In the genomic region with DNA sequence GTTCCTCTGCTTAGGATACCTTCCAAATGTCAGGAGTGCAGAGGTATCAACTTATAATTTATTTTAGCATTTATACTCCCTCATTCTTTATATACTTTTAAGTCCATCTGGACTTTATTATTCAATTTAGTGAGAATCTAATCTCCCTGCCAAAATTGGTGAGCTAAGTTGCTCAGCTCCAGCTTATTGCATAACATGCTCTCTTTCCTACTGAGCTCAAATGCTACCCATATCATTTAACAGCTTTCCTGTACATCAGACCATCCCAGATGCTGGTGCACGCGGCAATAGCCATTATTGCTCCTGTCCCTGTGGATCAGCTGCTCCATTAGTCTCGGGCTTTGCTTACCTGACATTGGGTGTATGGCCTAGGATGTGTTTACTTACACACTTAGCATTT, we compare ENCODE assay signal across 29 mouse cellular contexts.
DNase-seq lines count a peak whose midpoint lies in the region; ATAC-seq and TF ChIP-seq lines count a peak whose summit lies in the region.
"Had no signal": no experiment of that assay in that cellular context is flagged by ENCODE, and none has a peak within 500 bp of the region (broad histone marks: within the 10 kb centered on the region; RNA-seq: fewer than 3 reads in every experiment).

No protein-coding gene starts in this region.

- TF ChIP-seq CTCF in left cerebral cortex, adult 2 months (IDR thresholded peaks at IDR 0.05): no peak

- H3K4me1 ChIP-seq in embryonic facial prominence, embryonic 11.5 days (ENCODE audit: control insufficient read depth, insufficient read depth, low read length): no peaks in the 10 kb centered on the region
- H3K4me1 ChIP-seq in embryonic facial prominence, embryonic 10.5 days: peaks cover 9% of the 10 kb centered on the region; the same call in 1 of the 2 replicates
- H3K4me1 ChIP-seq in neural tube, embryonic 11.5 days (ENCODE audit: control insufficient read depth, insufficient read depth, low read length): no peaks in the 10 kb centered on the region
- 0 out of 2 replicates have a peak, but pooled peaks cover 3% of the 10 kb centered on the region for H3K4me1 ChIP-seq in neural tube, embryonic 15.5 days
- H3K4me1 ChIP-seq: heart, embryonic 15.5 days; midbrain, embryonic 15.5 days; stomach, embryonic 15.5 days had no signal

- no peak overlapping the region for H3K27ac ChIP-seq in embryonic facial prominence, embryonic 11.5 days (replicated peaks; ENCODE audit: low read depth, low read length)
- H3K27ac ChIP-seq in embryonic facial prominence, embryonic 10.5 days (replicated peaks): no peak overlapping the region
- H3K27ac ChIP-seq in neural tube, embryonic 11.5 days (ENCODE audit: low read depth, low read length): no peak overlapping the region
- no peak overlapping the region for H3K27ac ChIP-seq in neural tube, embryonic 15.5 days (replicated peaks)
- no peak overlapping the region for H3K27ac ChIP-seq in left cerebral cortex, adult 2 months
- H3K27ac ChIP-seq: forebrain, embryonic 13.5 days; heart, embryonic 15.5 days; hindbrain, embryonic 13.5 days; midbrain, embryonic 15.5 days; neural tube, embryonic 13.5 days; stomach, embryonic 15.5 days had no signal

- H3K36me3 ChIP-seq in embryonic facial prominence, embryonic 11.5 days (replicated peaks; ENCODE audit: control insufficient read depth, insufficient read depth, low read depth, low read length): no peaks in the 10 kb centered on the region
- H3K36me3 ChIP-seq in embryonic facial prominence, embryonic 10.5 days (replicated peaks): no peaks in the 10 kb centered on the region
- H3K36me3 ChIP-seq in neural tube, embryonic 11.5 days (ENCODE audit: control insufficient read depth, insufficient read depth, low read length): no peaks in the 10 kb centered on the region
- no peaks in the 10 kb centered on the region for H3K36me3 ChIP-seq in neural tube, embryonic 15.5 days
- H3K36me3 ChIP-seq: heart, embryonic 15.5 days; hindbrain, embryonic 13.5 days; midbrain, embryonic 15.5 days; neural tube, embryonic 13.5 days; stomach, embryonic 15.5 days had no signal

- no peak overlapping the region for H3K9ac ChIP-seq in embryonic facial prominence, embryonic 11.5 days (replicated peaks; ENCODE audit: low read length)
- H3K9ac ChIP-seq in neural tube, embryonic 11.5 days (ENCODE audit: low read length): no peak overlapping the region
- no peak overlapping the region for H3K9ac ChIP-seq in neural tube, embryonic 15.5 days (replicated peaks)
- H3K9ac ChIP-seq: forebrain, embryonic 13.5 days; heart, embryonic 15.5 days; hindbrain, embryonic 13.5 days; liver, postnatal 0 days; midbrain, embryonic 15.5 days; neural tube, embryonic 13.5 days; stomach, embryonic 15.5 days had no signal

- H3K4me2 ChIP-seq in embryonic facial prominence, embryonic 11.5 days (ENCODE audit: low read depth, low read length): no peak overlapping the region
- H3K4me2 ChIP-seq in neural tube, embryonic 11.5 days (ENCODE audit: low read depth): no peak overlapping the region
- no peak overlapping the region for H3K4me2 ChIP-seq in neural tube, embryonic 15.5 days
- H3K4me2 ChIP-seq: forebrain, embryonic 13.5 days; heart, embryonic 15.5 days; hindbrain, embryonic 13.5 days; liver, embryonic 11.5 days; midbrain, embryonic 15.5 days; neural tube, embryonic 13.5 days; stomach, embryonic 15.5 days had no signal

- no peak for ATAC-seq in embryonic facial prominence, embryonic 11.5 days (replicated peaks; ENCODE audit: insufficient number of reproducible peaks, low FRiP score, low TSS enrichment, low read depth)
- no peak for ATAC-seq in neural tube, embryonic 11.5 days (ENCODE audit: insufficient read depth, low FRiP score, low TSS enrichment)
- ATAC-seq in neural tube, embryonic 15.5 days (ENCODE audit: low FRiP score): no peak
- ATAC-seq: CD4-positive, CD25-positive, alpha-beta regulatory T cell, adult 4 months; forebrain, embryonic 13.5 days; liver, postnatal 0 days; midbrain, embryonic 15.5 days had no signal

- no peak overlapping the region for H3K4me3 ChIP-seq in embryonic facial prominence, embryonic 11.5 days (ENCODE audit: low read depth, low read length)
- H3K4me3 ChIP-seq in embryonic facial prominence, embryonic 10.5 days: no peak overlapping the region
- no peak overlapping the region for H3K4me3 ChIP-seq in neural tube, embryonic 11.5 days (ENCODE audit: low read depth, low read length)
- no peak overlapping the region for H3K4me3 ChIP-seq in neural tube, embryonic 15.5 days (replicated peaks)
- H3K4me3 ChIP-seq in left cerebral cortex, adult 2 months: no peak overlapping the region
- H3K4me3 ChIP-seq: erythroblast, embryonic 14.5 days; forebrain, embryonic 13.5 days; heart, embryonic 15.5 days; hindbrain, embryonic 13.5 days; megakaryocyte, embryonic 14.5 days; midbrain, embryonic 15.5 days; neural tube, embryonic 13.5 days; stomach, embryonic 15.5 days had no signal

- intact Hi-C loops in left cerebral cortex, adult 2 months (cut with DNase I): no loop called here

- DNase-seq in embryonic facial prominence, embryonic 11.5 days (ENCODE audit: low spot score): peak; percentile 58
- no peak for DNase-seq in embryonic facial prominence, embryonic 10.5 days (ENCODE audit: low spot score)
- DNase-seq in layer of hippocampus, adult 9-10 months (ENCODE audit: low spot score): peak; percentile 20
- DNase-seq in layer of hippocampus, postnatal 14 days (ENCODE audit: low spot score in 2 of 2): no peak
- DNase-seq in neural tube, embryonic 11.5 days (ENCODE audit: low spot score): peak; percentile 17
- no peak for DNase-seq in left cerebral cortex, adult 2 months (ENCODE audit: extremely low spot score in 1 of 2, low spot score in 2 of 2)
- no peak for DNase-seq in heart, adult 11 months
- DNase-seq: adrenal gland, postnatal 36 days; cerebellum, adult 11 months; cerebellum, adult 9-11 months; gastrocnemius, postnatal 36 days; heart, postnatal 36 days; kidney, adult 11 months; liver, postnatal 0 days; right cerebral cortex, adult 18-20 months; right cerebral cortex, postnatal 4 days; thymus, adult 2 months; thymus, postnatal 4 days had no signal

- H3K27me3 ChIP-seq in embryonic facial prominence, embryonic 11.5 days (ENCODE audit: control insufficient read depth, insufficient read depth, low read length): no peaks in the 10 kb centered on the region
- H3K27me3 ChIP-seq in embryonic facial prominence, embryonic 10.5 days (replicated peaks; ENCODE audit: low read depth, poor library complexity, severe bottlenecking): no peaks in the 10 kb centered on the region
- H3K27me3 ChIP-seq in neural tube, embryonic 11.5 days (ENCODE audit: control insufficient read depth, insufficient read depth, low read length): no peaks in the 10 kb centered on the region
- H3K27me3 ChIP-seq in neural tube, embryonic 15.5 days (replicated peaks): no peaks in the 10 kb centered on the region
- H3K27me3 ChIP-seq: forebrain, embryonic 13.5 days; heart, embryonic 15.5 days; hindbrain, embryonic 13.5 days; megakaryocyte, embryonic 14.5 days; midbrain, embryonic 15.5 days; neural tube, embryonic 13.5 days; stomach, embryonic 15.5 days had no signal

- no peaks in the 10 kb centered on the region for H3K9me3 ChIP-seq in embryonic facial prominence, embryonic 11.5 days (replicated peaks; ENCODE audit: control insufficient read depth, low read length)
- no peaks in the 10 kb centered on the region for H3K9me3 ChIP-seq in embryonic facial prominence, embryonic 10.5 days
- no peaks in the 10 kb centered on the region for H3K9me3 ChIP-seq in neural tube, embryonic 11.5 days (ENCODE audit: control insufficient read depth, low read length)
- H3K9me3 ChIP-seq in neural tube, embryonic 15.5 days (replicated peaks): no peaks in the 10 kb centered on the region
- H3K9me3 ChIP-seq: forebrain, embryonic 13.5 days; heart, embryonic 15.5 days; hindbrain, embryonic 13.5 days; megakaryocyte, embryonic 14.5 days; midbrain, embryonic 15.5 days; neural tube, embryonic 13.5 days; stomach, embryonic 15.5 days had no signal

- 42% methylated on average over 3 of the region's 3 CpGs for WGBS in embryonic facial prominence, embryonic 11.5 days
- WGBS in embryonic facial prominence, embryonic 10.5 days: 59% methylated on average over 3 of the region's 3 CpGs
- WGBS in neural tube, embryonic 11.5 days: 86% methylated on average over 3 of the region's 3 CpGs
- whole genome bisulfite sequencing in neural tube, embryonic 15.5 days: 25% methylated on average over 3 of the region's 3 CpGs

Comparison
In these comparisons a context has a peak if more than half of its experiments do, and no peak if none do; other contexts are left out.
1. DNase-seq: peak in embryonic facial prominence, embryonic 11.5 days (single experiment), layer of hippocampus, adult 9-10 months (single experiment) and neural tube, embryonic 11.5 days (single experiment); none in embryonic facial prominence, embryonic 10.5 days (single experiment), layer of hippocampus, postnatal 14 days (0 of 2), left cerebral cortex, adult 2 months (0 of 2) and heart, adult 11 months (single experiment).